Mouse (Mus musculus) splenic B cell, adult 2 months (primary cell): ENCODE measurements around the gene Sostdc1.

Experiments
- DNase-seq: peaks from one replicate; pipeline ENCODE4 v3.0.0-alpha.2; 2011; ENCODE audit warnings: low read depth, low spot score
- H3K27me3 ChIP-seq: 2 replicates; pipeline ENCODE4 v1.6.1; 2012; ENCODE audit warnings: mild to moderate bottlenecking, low read length, moderate library complexity, mixed read lengths; ENCODE audit not compliant: control insufficient read depth, poor library complexity, insufficient read depth, severe bottlenecking
- H3K36me3 ChIP-seq: 2 replicates; pipeline ENCODE4 v1.6.1; 2012; ENCODE audit warnings: mild to moderate bottlenecking, low read length, moderate library complexity, mixed read lengths; ENCODE audit not compliant: control insufficient read depth, poor library complexity, insufficient read depth, severe bottlenecking

The Sostdc1 gene

GRCm38 (mm10) chr12:36313916-36314315, at the start of gene Sostdc1:
Sostdc1 (plus strand) TSS chr12:36314139.
- Histone ChIP-seq H3K36me3 (no peaks in the 10 kb centered on the region), H3K27me3 (no peaks in the 10 kb centered on the region)
- DNase-seq = no peak

GRCm38 (mm10) chr12:36267670-36268246, 46.2 kb upstream of the Sostdc1 start:
- H3K36me3 ChIP-seq = no peaks in the 10 kb centered on the region
- DNase-seq = no peak

GRCm38 (mm10) chr12:36274823-36275222, 39.1 kb upstream of the Sostdc1 start:
- DNase-seq = no peak
- H3K27me3 ChIP-seq = no peaks in the 10 kb centered on the region
- no peaks in the 10 kb centered on the region for H3K36me3 ChIP-seq

More at GRCm38 (mm10) chr12:36267670-36268246, 46.2 kb upstream of the Sostdc1 start:
- no peaks in the 10 kb centered on the region for H3K27me3 ChIP-seq

GRCm38 (mm10) chr12:36289634-36290033, 24.3 kb upstream of the Sostdc1 start:
- 0 out of 2 replicates have a peak, but pooled peaks cover 2% of the 10 kb centered on the region for H3K27me3 ChIP-seq
- H3K36me3 ChIP-seq = no peaks in the 10 kb centered on the region
- DNase-seq = no peak

- Histone ChIP-seq H3K36me3 (no peaks in the 10 kb centered on the region), H3K27me3 (0 out of 2 replicates have a peak, but pooled peaks cover 2% of the 10 kb centered on the region)
- no peak for DNase-seq
These were observed 23.5 kb upstream of the Sostdc1 start for GRCm38 (mm10) chr12:36290465-36290864.

DNA sequence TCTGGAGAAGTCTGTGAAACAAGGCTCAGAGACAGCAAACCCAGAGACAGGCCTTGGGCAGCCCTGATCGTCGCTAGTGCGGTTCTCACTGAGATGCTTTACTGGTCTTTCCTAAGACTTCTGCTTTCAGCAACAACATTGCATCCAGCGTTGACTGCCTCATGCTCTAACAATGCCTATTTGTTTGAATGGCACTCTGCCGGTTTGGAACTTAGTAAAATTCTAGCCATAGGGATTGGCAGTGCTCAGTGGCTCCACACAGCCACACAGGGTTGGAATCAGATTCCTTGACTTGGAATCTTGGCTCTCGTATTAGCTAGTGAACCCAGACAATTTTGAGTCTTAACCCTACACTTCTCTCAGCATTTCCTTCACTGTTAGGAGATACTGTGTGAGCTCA, 22.6 kb upstream of the Sostdc1 start:
- DNase-seq = no peak
- Histone ChIP-seq H3K27me3 (0 out of 2 replicates have a peak, but pooled peaks cover 2% of the 10 kb centered on the region), H3K36me3 (no peaks in the 10 kb centered on the region)

- Histone ChIP-seq H3K36me3 (no peaks in the 10 kb centered on the region), H3K27me3 (no peaks in the 10 kb centered on the region)
- DNase-seq = no peak
These were observed 11.6 kb upstream of the Sostdc1 start for GRCm38 (mm10) chr12:36302326-36302725.

DNA sequence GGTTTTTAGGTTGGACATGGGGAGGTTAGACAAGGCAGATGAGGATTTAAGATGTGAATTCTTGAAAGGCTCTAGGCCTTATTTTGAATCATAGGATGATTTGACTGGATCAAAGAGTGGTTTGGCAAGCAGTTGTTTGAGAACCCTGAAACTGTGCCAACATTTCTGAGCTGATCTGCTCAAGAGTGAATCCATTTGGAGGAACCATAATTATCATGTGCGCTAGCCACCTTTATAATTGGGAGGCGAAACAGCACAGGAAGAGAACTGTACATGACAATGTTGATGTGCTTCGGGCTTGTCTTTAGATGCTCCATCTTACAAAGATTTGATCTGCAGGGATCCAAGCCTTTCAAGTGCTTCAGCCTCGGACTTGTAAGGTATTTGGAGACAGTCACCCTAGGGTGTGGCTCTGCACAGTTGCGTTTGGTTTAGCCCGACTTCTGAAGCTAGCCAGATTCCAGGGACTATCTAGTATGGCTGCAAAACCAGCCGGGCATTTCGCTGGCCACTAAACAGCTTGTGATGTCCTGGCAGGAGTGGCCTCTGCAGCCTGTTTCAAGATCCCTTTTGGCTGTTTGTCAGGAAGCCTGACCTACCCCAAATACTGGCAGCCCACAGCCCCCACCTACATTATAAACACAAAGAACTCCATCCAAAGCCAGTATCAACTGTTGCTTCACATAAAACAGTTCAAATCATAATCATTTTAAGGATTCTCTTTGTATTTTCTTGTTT, 10.9 kb upstream of the Sostdc1 start:
- no peaks in the 10 kb centered on the region for H3K27me3 ChIP-seq
- no peak for DNase-seq
- H3K36me3 ChIP-seq = no peaks in the 10 kb centered on the region

DNA sequence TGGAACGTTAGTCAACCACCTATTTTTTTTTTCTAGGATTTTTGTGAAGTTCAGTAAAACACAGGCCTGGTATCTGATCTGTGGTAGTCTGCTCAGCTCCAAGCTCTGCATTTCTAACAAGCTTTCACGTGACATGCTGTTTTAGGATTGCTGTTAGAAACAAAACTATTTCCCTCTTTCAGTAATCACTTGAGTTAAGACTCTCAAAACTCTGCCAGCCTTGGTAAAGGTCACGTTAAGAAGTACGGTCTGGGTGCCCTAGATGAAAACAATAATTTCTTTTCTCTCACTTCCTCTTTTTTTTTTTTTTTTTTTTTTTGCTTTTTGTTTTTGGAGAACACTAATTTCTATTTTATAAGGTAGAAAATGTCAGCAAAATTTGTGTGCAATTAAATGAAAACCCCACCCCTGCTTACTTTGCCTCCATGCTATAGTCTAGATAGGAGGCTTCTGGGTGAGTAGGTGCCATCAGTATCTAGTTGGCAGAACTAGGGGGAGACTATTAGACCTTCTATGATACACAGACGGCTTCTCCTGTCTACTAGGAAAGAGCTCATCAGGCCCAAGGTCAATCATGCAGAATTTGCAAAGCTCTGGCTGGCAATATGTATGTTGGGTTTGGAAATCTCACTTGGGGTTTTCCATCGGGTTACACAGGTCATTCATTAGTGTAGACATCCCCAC, 5.1 kb upstream of the Sostdc1 start:
- Histone ChIP-seq H3K36me3 (no peaks in the 10 kb centered on the region), H3K27me3 (no peaks in the 10 kb centered on the region)
- DNase-seq = peak; percentile 71

GRCm38 (mm10) chr12:36313015-36313414, 924 bp upstream of the Sostdc1 start:
- no peak for DNase-seq
- Histone ChIP-seq H3K27me3 (no peaks in the 10 kb centered on the region), H3K36me3 (no peaks in the 10 kb centered on the region)

DNA sequence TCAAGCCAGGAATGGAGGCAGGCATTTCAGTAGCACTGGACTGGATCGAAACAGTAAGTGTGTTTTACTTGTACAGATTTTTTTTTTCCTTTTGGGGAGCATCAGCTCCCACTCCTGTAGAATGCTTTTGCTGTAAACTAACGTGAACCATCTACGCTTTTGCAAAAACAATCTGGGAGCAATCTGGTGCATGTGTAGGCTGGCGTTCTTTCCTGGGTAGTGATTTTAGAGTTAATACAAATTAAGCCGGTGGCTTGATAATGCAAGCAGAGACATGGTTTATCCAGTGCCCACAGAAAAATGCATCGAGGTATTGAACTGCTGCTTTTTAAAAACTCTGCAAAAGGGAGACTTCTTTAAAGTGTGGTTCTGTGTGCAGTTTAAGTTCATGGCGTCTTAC, 507 bp downstream of the Sostdc1 start:
- H3K36me3 ChIP-seq = no peaks in the 10 kb centered on the region
- H3K27me3 ChIP-seq = no peaks in the 10 kb centered on the region
- no peak for DNase-seq

GRCm38 (mm10) chr12:36315527-36315926, 1.6 kb downstream of the Sostdc1 start:
- DNase-seq = no peak
- H3K36me3 ChIP-seq = no peaks in the 10 kb centered on the region
- H3K27me3 ChIP-seq = no peaks in the 10 kb centered on the region

DNA sequence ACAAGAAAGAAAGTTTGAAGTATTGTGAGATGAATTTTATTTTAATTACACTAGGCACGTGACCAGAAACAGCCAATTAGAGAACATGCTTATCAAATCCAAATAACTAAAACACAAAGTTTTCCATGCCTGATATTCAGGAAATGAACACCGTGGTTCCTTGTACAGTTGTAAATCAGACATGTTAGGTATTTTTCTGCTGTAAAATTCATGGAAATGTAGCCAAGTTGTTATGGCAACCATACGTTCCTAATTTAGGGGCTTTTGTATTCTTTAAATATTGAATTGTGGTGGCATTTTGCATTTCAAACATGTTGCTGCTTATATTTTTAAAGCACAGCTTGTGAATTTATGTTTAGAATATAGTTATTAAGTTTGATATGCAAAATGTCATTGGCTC, 2.1 kb downstream of the Sostdc1 start:
- Histone ChIP-seq H3K36me3 (no peaks in the 10 kb centered on the region), H3K27me3 (no peaks in the 10 kb centered on the region)
- DNase-seq = no peak

DNA sequence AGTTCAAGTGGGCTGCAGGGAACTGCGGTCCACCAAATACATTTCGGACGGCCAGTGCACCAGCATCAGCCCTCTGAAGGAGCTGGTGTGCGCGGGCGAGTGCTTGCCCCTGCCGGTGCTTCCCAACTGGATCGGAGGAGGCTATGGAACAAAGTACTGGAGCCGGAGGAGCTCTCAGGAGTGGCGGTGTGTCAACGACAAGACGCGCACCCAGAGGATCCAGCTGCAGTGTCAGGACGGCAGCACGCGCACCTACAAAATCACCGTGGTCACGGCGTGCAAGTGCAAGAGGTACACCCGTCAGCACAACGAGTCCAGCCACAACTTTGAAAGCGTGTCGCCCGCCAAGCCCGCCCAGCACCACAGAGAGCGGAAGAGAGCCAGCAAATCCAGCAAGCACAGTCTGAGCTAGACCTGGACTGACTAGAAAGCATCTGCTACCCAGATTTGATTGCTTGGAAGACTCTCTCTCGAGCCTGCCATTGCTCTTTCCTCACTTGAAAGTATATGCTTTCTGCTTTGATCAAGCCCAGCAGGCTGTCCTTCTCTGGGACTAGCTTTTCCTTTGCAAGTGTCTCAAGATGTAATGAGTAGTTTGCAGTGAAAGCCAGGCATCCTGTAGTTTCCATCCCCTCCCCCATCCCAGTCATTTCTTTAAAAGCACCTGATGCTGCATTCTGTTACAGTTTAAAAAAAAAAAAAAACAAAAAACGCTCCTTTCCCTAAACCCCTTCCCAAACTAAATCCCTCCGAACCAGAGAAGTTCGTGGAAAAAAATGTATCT, 3.3 kb downstream of the Sostdc1 start:
- DNase-seq = peak; percentile 65
- Histone ChIP-seq H3K36me3 (no peaks in the 10 kb centered on the region), H3K27me3 (no peaks in the 10 kb centered on the region)

DNA sequence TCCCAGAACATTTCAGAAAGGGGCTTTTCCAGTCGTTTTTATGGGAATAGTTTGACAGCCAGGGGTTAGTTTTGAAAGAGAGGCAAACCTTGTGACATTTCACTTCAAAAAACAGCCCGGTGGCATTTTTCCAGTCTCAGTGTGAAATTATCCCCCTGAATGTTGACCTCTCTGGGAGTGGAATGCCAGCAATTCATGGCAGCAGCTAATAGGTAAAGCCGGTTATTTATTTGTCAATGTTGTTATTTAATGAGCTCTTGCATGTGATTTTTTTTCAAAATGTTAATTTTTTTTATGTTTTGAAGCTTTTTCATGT, 3.8 kb downstream of the Sostdc1 start:
- Histone ChIP-seq H3K36me3 (no peaks in the 10 kb centered on the region), H3K27me3 (no peaks in the 10 kb centered on the region)
- DNase-seq = no peak
